ENCODE assay signal across 21 mouse cellular contexts in genomic region chr3:133539991-133540390, GRCm38 (mm10). TPM values are rescaled to one million over a fixed set of nuclear protein-coding genes. Genes with fewer than 3 reads are reported as not detected.
DNase-seq lines count a peak whose midpoint lies in the region; ATAC-seq lines count a peak whose summit lies in the region.
"Had no signal": no experiment of that assay in that cellular context is flagged by ENCODE, and none has a peak within 500 bp of the region (broad histone marks: within the 10 kb centered on the region; RNA-seq: fewer than 3 reads in every experiment).

No protein-coding gene starts in this region.

- no peak overlapping the region for H3K27ac ChIP-seq in heart, embryonic 11.5 days (ENCODE audit: low read depth, low read length)
- 0 out of 2 replicates have a peak overlapping the region, but pooled peaks have one; percentile 9 for H3K27ac ChIP-seq in midbrain, embryonic 14.5 days (replicated peaks; ENCODE audit: low read depth, low read length)
- H3K27ac ChIP-seq in midbrain, embryonic 15.5 days = no peak overlapping the region
- H3K27ac ChIP-seq: forebrain, embryonic 13.5 days; heart, embryonic 15.5 days; hindbrain, embryonic 13.5 days; intestine, embryonic 15.5 days; kidney, embryonic 15.5 days; layer of hippocampus, adult 2 months; midbrain, embryonic 10.5 days; neural tube, embryonic 13.5 days had no signal

- intact Hi-C loops in heart, postnatal 10 days (cut with DNase I) = loop anchor here (2.0 to 5.0 kb wide), 4 partner anchors 19 to 228 kb away; partner anchors contain the start of gene Ppa2
- intact Hi-C loops in heart, postnatal 14 days (cut with DNase I) = loop anchor here (5.0 to 10.0 kb wide), 4 partner anchors 38 to 695 kb away; partner anchors contain the start of genes Cxxc4 and Ppa2

- no peak overlapping the region for H3K4me3 ChIP-seq in heart, embryonic 11.5 days (ENCODE audit: low read depth, low read length)
- no peak overlapping the region for H3K4me3 ChIP-seq in midbrain, embryonic 14.5 days (replicated peaks; ENCODE audit: low read depth, low read length)
- no peak overlapping the region for H3K4me3 ChIP-seq in midbrain, embryonic 15.5 days
- H3K4me3 ChIP-seq: forebrain, embryonic 13.5 days; heart, embryonic 15.5 days; hindbrain, embryonic 13.5 days; intestine, embryonic 15.5 days; kidney, embryonic 15.5 days; layer of hippocampus, adult 2 months; midbrain, embryonic 10.5 days; neural tube, embryonic 13.5 days had no signal

- H3K4me1 ChIP-seq in heart, embryonic 11.5 days (ENCODE audit: control insufficient read depth, insufficient read depth, low read length) = no peaks in the 10 kb centered on the region
- H3K4me1 ChIP-seq in midbrain, embryonic 14.5 days (ENCODE audit: control insufficient read depth, insufficient read depth, low read length) = peaks cover 15% of the 10 kb centered on the region
- peaks cover 19% of the 10 kb centered on the region for H3K4me1 ChIP-seq in midbrain, embryonic 15.5 days
- H3K4me1 ChIP-seq: intestine, embryonic 15.5 days had no signal

- 70% methylated on average over 4 of the region's 4 CpGs for WGBS in heart, embryonic 11.5 days (ENCODE audit: insufficient replicate concordance)
- WGBS in midbrain, embryonic 14.5 days = 83% methylated on average over 4 of the region's 4 CpGs
- 82% methylated on average over 4 of the region's 4 CpGs for WGBS in midbrain, embryonic 15.5 days

- no peaks in the 10 kb centered on the region for H3K27me3 ChIP-seq in heart, embryonic 11.5 days (ENCODE audit: control insufficient read depth, insufficient read depth, low read length)
- H3K27me3 ChIP-seq in midbrain, embryonic 14.5 days (ENCODE audit: control insufficient read depth, insufficient read depth, low read length) = no peaks in the 10 kb centered on the region
- no peaks in the 10 kb centered on the region for H3K27me3 ChIP-seq in midbrain, embryonic 15.5 days (replicated peaks)
- H3K27me3 ChIP-seq: forebrain, embryonic 13.5 days; heart, embryonic 15.5 days; hindbrain, embryonic 13.5 days; intestine, embryonic 15.5 days; kidney, embryonic 15.5 days; neural tube, embryonic 13.5 days had no signal

- H3K9ac ChIP-seq in heart, embryonic 11.5 days (ENCODE audit: low read depth, low read length) = no peak overlapping the region
- no peak overlapping the region for H3K9ac ChIP-seq in midbrain, embryonic 14.5 days (replicated peaks; ENCODE audit: low read length)
- no peak overlapping the region for H3K9ac ChIP-seq in midbrain, embryonic 15.5 days
- H3K9ac ChIP-seq: forebrain, embryonic 13.5 days; heart, embryonic 15.5 days; hindbrain, embryonic 13.5 days; intestine, embryonic 15.5 days; kidney, embryonic 15.5 days; neural tube, embryonic 13.5 days had no signal

- H3K4me2 ChIP-seq in heart, embryonic 11.5 days = no peak overlapping the region
- no peak overlapping the region for H3K4me2 ChIP-seq in midbrain, embryonic 14.5 days (ENCODE audit: low read length)
- H3K4me2 ChIP-seq in midbrain, embryonic 15.5 days = no peak overlapping the region
- H3K4me2 ChIP-seq: forebrain, embryonic 13.5 days; heart, embryonic 15.5 days; hindbrain, embryonic 13.5 days; intestine, embryonic 15.5 days; kidney, embryonic 15.5 days; liver, embryonic 11.5 days; neural tube, embryonic 13.5 days had no signal

- H3K9me3 ChIP-seq in heart, embryonic 11.5 days (replicated peaks; ENCODE audit: control insufficient read depth, low read length) = no peaks in the 10 kb centered on the region
- no peaks in the 10 kb centered on the region for H3K9me3 ChIP-seq in midbrain, embryonic 14.5 days (ENCODE audit: control insufficient read depth, low read length)
- H3K9me3 ChIP-seq in midbrain, embryonic 15.5 days = no peaks in the 10 kb centered on the region
- H3K9me3 ChIP-seq: heart, embryonic 15.5 days; hindbrain, embryonic 13.5 days; intestine, embryonic 15.5 days; kidney, embryonic 15.5 days; neural tube, embryonic 13.5 days had no signal

- DNase-seq in cerebellum, postnatal 10 days = peak; percentile 20 to 28
- no peak for DNase-seq in cerebellum, adult 8-10 months
- DNase-seq in heart, postnatal 10 days = peak; percentile 49 to 54
- DNase-seq in midbrain, embryonic 14.5 days = no peak
- peak; percentile 8 to 33 for DNase-seq in heart, postnatal 14 days
- no peak for DNase-seq in testis, postnatal 10 days (ENCODE audit: low spot score)
- DNase-seq: cerebellum, adult 9-10 months; gastrocnemius, postnatal 25 days; lung, adult 18-20 months; right cerebral cortex, adult 18-20 months had no signal

- no peak for ATAC-seq in heart, embryonic 11.5 days (replicated peaks; ENCODE audit: insufficient number of reproducible peaks, low FRiP score, low TSS enrichment)
- ATAC-seq in midbrain, embryonic 14.5 days (ENCODE audit: low FRiP score, low TSS enrichment) = no peak
- ATAC-seq in midbrain, embryonic 15.5 days (replicated peaks) = no peak
- ATAC-seq: forebrain, embryonic 13.5 days; intestine, embryonic 15.5 days had no signal

- H3K36me3 ChIP-seq in heart, embryonic 11.5 days (ENCODE audit: control insufficient read depth, insufficient read depth, low read length) = no peaks in the 10 kb centered on the region; the same call in 1 of the 2 replicates
- peaks cover 3% of the 10 kb centered on the region; the same call in 1 of the 2 replicates for H3K36me3 ChIP-seq in midbrain, embryonic 14.5 days (ENCODE audit: control insufficient read depth, insufficient read depth, low read length)
- 0 out of 2 replicates have a peak, but pooled peaks cover 3% of the 10 kb centered on the region for H3K36me3 ChIP-seq in midbrain, embryonic 15.5 days (replicated peaks)
- H3K36me3 ChIP-seq: intestine, embryonic 15.5 days had no signal

RNA-seq across cellular contexts. Expression of gene Tet2, which starts 4.9 kb away (rescaled TPM):
- total RNA-seq in heart, postnatal 10 days (2021) = 10 to 100 TPM; 41.3 to 44.4 TPM
- 14.1 and 19.4 TPM in 2 replicates for polyA plus RNA-seq in heart, embryonic 11.5 days (2014; fragmentation: Nextera tagmentation; extraction: Ambion mirVana)
- polyA plus RNA-seq in midbrain, embryonic 14.5 days (2014; fragmentation: Nextera tagmentation; extraction: Ambion mirVana) = 25.6 and 27.3 TPM in 2 replicates
- polyA plus RNA-seq in midbrain, embryonic 15.5 days (2015; fragmentation: Nextera tagmentation; extraction: Ambion mirVana) = 23.0 and 25.4 TPM in 2 replicates
- 10 to 100 TPM; 32.3 to 36.3 TPM for total RNA-seq in heart, postnatal 14 days (2021)

Comparison
In these comparisons a context has a peak if more than half of its experiments do, and no peak if none do; other contexts are left out.
1. DNase-seq: peak in cerebellum, postnatal 10 days (2 of 2), heart, postnatal 10 days (2 of 2) and heart, postnatal 14 days (2 of 2); none in cerebellum, adult 8-10 months (single experiment), midbrain, embryonic 14.5 days (single experiment) and testis, postnatal 10 days (single experiment).